Mouse (Mus musculus) G1E (cell line): ENCODE measurements around the gene Rad9b. TPM values are rescaled to one million over a fixed set of nuclear protein-coding genes. Genes with fewer than 3 reads are reported as not detected.

Source experiments
- ATAC-seq: 2 replicates; pipeline ENCODE4 v1.8.0; 2016; ENCODE audit warnings: mild to moderate bottlenecking; ENCODE audit not compliant: insufficient number of reproducible peaks, poor library complexity, low FRiP score, severe bottlenecking; ENCODE audit errors: extremely low read depth
- DNase-seq: peaks from one replicate; pipeline ENCODE4 v3.0.0; 2012; ENCODE audit warnings: low spot score
- H3K27me3 ChIP-seq: 2 replicates; pipeline ENCODE4 v1.6.1; 2012; ENCODE audit warnings: mild to moderate bottlenecking, low read length, inconsistent platforms; ENCODE audit not compliant: insufficient read depth
- H3K36me3 ChIP-seq: replicated peaks from 2 replicates; pipeline ENCODE3; 2012; ENCODE audit warnings: mild to moderate bottlenecking, inconsistent platforms
- H3K4me1 ChIP-seq: 2 replicates; pipeline ENCODE4 v1.6.1; 2012; ENCODE audit warnings: low read depth, low read length, inconsistent platforms, mixed read lengths; ENCODE audit not compliant: insufficient read depth
- H3K4me3 ChIP-seq: 2 replicates; pipeline ENCODE4 v1.5.1; 2012; ENCODE audit warnings: low read depth, mild to moderate bottlenecking, inconsistent platforms, low read length, moderate library complexity, mixed read lengths
- H3K9me3 ChIP-seq: replicated peaks from 2 replicates; pipeline ENCODE4 v1.6.1; 2012; ENCODE audit warnings: inconsistent platforms
- CTCF ChIP-seq: IDR thresholded peaks from 2 replicates; pipeline ENCODE4 v1.5.1; 2012; ENCODE audit warnings: low read depth, low read length, inconsistent platforms, mixed read lengths
- GATA1 ChIP-seq: IDR thresholded peaks from 2 replicates; pipeline ENCODE4 v1.6.1; 2012; ENCODE audit warnings: borderline replicate concordance, low read length, inconsistent platforms, mixed read lengths
- GATA2 ChIP-seq: IDR thresholded peaks from 2 replicates; pipeline ENCODE4 v1.6.1; 2012; ENCODE audit warnings: low read depth, low read length, inconsistent platforms, borderline replicate concordance
- POLR2AphosphoS5 ChIP-seq: IDR thresholded peaks from 2 replicates; pipeline ENCODE4 v1.6.1; 2012; ENCODE audit warnings: low read depth, low read length, inconsistent platforms; ENCODE audit not compliant: insufficient replicate concordance
- TAL1 ChIP-seq: conservative IDR thresholded peaks from 2 replicates; pipeline ENCODE4 v1.6.1; 2012; ENCODE audit warnings: low read depth, low read length, inconsistent platforms, mixed read lengths
- polyA plus RNA-seq: library from polyadenylated mRNA; stranded (reverse); fragments of >175 nt; gene quantifications from 2 replicates; pipeline ENCODE4 v1.2.3, GENCODE M21; 2012
- total RNA-seq, 2 experiments: library from RNA; stranded (forward) in 1 of 2; stranded (reverse) in 1 of 2; fragments of 200-1000 nt in 1 of 2; fragments of >200 nt in 1 of 2; fragmentation: Nextera tagmentation in 1 of 2; gene quantifications; 2 replicates each; pipeline ENCODE4 v1.2.3; 2014 to 2017

Rad9b gene
- total and polyA plus RNA-seq, 3 experiments = 2.8 to 48.3 (median 17.3) TPM

DNA sequence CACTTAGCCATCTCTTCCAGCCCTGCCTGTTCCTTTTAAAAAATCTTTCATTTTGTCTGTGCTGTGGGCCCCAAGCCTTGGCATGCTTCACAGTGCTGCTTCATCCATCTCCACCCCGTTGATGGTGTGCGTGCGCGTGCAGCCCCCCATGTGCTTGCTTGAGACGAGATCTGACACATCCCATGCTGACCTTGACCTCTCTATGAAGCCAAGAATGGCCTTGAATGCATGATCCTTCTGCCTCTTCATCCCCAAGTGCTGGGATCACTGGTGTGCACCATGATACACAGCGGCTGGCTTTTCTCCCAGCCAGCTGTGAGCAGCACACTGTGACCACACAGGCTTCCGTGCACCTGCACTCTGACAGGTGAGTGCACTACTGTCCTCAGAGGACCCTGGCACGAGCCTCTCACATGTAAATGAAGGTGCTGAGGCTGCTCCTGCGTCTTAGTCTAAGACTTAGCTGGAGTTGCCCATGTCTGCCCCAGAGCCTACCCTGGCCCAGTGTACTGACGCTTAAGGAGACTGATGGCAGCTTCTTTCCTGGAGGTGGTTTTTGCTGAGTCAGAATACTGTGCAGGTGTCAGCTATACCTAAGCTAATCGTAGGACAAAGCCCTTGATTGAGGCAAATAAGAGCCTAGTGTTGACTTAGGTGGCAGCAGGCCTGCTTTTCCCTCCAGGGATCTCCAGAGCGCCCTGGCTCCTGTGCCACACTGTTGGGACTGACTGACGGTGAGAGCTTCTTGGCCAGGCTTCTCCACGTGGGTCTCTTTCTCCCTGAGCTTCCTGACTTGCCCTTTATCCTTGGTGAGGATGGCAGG is 58.7 kb downstream of the Rad9b start:
- no peak for ATAC-seq
- peaks cover 89% of the 10 kb centered on the region for H3K36me3 ChIP-seq
- no peak overlapping the region for H3K4me3 ChIP-seq
- H3K4me1 ChIP-seq = peaks cover 44% of the 10 kb centered on the region
- no peaks in the 10 kb centered on the region for H3K27me3 ChIP-seq
- TF ChIP-seq TAL1 (no peak), POLR2AphosphoS5 (no peak), GATA2 (no peak), GATA1 (no peak), CTCF (no peak)
- H3K9me3 ChIP-seq = no peaks in the 10 kb centered on the region
- DNase-seq = no peak

DNA sequence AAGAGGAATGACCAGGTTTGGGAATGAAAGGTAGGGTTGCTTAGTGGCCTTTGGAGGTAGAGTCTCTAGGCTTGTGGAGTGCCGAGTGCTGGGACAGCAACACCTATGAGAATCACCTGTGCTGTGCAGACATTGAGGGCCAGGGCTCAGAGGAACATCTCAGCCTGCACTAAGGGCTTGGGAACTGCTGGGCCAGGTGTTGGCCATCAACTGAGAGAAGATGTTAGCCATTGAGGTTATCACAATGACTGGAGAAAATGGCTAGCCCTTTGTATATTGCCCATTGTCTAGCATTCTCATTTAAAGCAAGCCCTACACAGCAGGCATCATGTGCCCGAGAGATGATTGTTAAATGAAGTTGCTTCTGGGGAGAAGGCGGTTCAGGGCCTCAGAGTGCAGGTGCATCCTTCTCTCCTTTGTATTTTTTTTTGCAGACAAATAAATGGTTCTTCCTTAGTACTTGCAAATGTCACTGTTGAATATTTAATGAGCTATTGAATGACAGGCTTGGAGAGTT is 59.8 kb downstream of the Rad9b start:
- Histone ChIP-seq H3K27me3 (no peaks in the 10 kb centered on the region), H3K4me3 (no peak overlapping the region), H3K9me3 (no peaks in the 10 kb centered on the region), H3K36me3 (peaks cover 86% of the 10 kb centered on the region), H3K4me1 (peaks cover 44% of the 10 kb centered on the region)
- DNase-seq = no peak
- TF ChIP-seq GATA2 (no peak), CTCF (no peak), TAL1 (no peak), POLR2AphosphoS5 (no peak), GATA1 (no peak)
- no peak for ATAC-seq

DNA sequence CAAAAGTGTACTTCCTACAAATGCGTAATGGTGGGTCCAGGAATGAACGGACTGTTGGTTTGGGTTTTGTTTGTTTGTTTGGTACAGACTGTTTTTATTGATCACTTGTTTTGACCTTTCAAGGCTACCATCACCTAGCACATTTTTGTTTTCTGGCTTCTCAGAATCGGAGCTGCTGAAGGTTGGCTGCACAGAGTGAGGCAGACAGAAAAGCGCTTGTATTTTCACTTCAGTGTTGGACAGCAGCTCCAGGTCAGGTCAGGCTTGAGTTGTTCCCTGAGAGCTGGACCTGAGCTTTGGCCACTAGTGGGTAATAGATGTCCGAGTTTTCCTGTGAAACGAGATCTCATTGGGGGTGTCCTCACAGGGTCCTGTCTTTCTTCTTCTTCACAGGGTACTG is 60.9 kb downstream of the Rad9b start:
- no peaks in the 10 kb centered on the region for H3K27me3 ChIP-seq
- H3K4me1 ChIP-seq = peaks cover 47% of the 10 kb centered on the region
- peaks cover 86% of the 10 kb centered on the region for H3K36me3 ChIP-seq
- H3K4me3 ChIP-seq = no peak overlapping the region
- H3K9me3 ChIP-seq = no peaks in the 10 kb centered on the region
- DNase-seq (no peak), ATAC-seq (no peak)
- TF ChIP-seq CTCF = no peak
- TF ChIP-seq TAL1 = no peak
- no peak for TF ChIP-seq GATA1
- TF ChIP-seq POLR2AphosphoS5 = no peak

DNA sequence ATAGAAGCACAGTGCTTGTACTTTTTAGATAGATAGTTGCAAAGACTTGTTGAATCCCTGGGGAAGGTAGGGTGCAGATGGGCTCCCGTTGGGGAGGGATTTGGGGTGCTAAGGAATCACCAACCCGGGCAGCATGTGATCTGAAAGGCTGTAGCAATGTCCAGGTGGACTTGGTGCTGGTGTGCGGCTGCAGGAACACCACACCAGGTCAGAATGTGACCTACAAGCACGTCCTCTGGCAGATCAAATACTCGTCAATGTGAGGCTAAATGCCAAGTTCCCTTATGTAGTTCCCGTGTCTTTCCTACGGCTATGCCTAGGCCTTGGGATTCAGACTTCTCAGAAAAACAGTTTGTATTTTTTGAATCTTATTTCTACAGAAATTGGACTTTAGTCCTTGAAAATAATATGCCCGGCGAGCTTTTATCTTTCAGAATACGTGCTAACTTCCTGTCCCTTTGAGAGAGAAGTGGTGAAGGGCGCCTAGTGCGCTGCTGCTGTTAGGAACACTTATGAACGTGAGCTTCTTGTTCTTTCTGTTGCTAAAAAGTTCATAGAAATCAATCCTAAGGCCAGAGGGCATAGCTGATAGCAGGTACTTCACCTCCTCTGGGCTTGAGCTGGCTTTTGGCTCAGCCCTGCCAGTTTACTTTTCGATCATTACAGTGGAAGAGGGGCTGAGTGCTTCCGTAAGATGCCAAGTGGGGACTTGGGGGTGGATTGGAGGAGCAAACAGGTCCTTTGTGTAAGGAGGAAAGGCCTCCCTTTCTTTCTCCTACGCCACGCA is 62.3 kb downstream of the Rad9b start:
- H3K4me1 ChIP-seq = peaks cover 55% of the 10 kb centered on the region
- peak overlapping the region; percentile 41; the same call in 1 of the 2 replicates for H3K4me3 ChIP-seq
- no peaks in the 10 kb centered on the region for H3K27me3 ChIP-seq
- no peaks in the 10 kb centered on the region for H3K9me3 ChIP-seq
- H3K36me3 ChIP-seq = peaks cover 86% of the 10 kb centered on the region
- DNase-seq = no peak
- TF ChIP-seq GATA1 (no peak), POLR2AphosphoS5 (no peak), GATA2 (no peak), CTCF (no peak), TAL1 (no peak)
- ATAC-seq = no peak

DNA sequence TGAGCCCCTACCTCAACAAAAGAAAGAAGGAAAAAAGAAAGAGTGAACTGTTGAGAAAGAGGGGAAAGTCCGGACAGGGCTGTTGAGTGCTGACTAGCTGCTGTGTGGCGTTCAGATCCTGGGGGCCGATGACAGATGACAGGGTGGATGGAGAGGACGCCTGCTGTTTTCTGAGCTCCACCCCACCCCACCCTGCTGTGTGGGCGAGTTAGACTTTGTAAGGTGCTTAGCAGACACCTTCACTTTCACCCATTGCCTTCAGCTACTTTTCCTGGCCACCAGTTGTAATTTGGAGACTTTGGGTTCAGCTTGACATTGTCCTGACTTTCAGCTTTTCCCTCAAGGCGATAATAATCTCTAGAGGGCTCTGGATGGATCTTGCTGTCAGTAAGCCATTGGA is 62.9 kb downstream of the Rad9b start:
- H3K9me3 ChIP-seq = no peaks in the 10 kb centered on the region
- H3K36me3 ChIP-seq = peaks cover 87% of the 10 kb centered on the region
- peak; percentile 53 for DNase-seq
- peak; percentile 34; the same call in 1 of the 2 replicates for ATAC-seq
- TF ChIP-seq POLR2AphosphoS5 = no peak
- TF ChIP-seq CTCF = no peak
- no peak for TF ChIP-seq GATA1
- no peak for TF ChIP-seq GATA2
- no peak for TF ChIP-seq TAL1
- H3K4me3 ChIP-seq = peak overlapping the region; percentile 31; the same call in 1 of the 2 replicates
- no peaks in the 10 kb centered on the region for H3K27me3 ChIP-seq
- H3K4me1 ChIP-seq = peaks cover 55% of the 10 kb centered on the region
